Mouse (Mus musculus) megakaryocyte, embryonic 14.5 days (primary cell): ENCODE results near the gene Serpind1.

ENCODE experiments used
- FLI1 ChIP-seq: IDR thresholded peaks from 2 replicates; pipeline ENCODE4 v1.6.1; 2012; ENCODE audit warnings: low read length, inconsistent platforms, mixed read lengths
- GATA1 ChIP-seq: IDR thresholded peaks from 3 replicates; pipeline ENCODE4 v1.6.1; 2012; ENCODE audit warnings: mixed read lengths, low read length, inconsistent platforms, borderline replicate concordance

DNA sequence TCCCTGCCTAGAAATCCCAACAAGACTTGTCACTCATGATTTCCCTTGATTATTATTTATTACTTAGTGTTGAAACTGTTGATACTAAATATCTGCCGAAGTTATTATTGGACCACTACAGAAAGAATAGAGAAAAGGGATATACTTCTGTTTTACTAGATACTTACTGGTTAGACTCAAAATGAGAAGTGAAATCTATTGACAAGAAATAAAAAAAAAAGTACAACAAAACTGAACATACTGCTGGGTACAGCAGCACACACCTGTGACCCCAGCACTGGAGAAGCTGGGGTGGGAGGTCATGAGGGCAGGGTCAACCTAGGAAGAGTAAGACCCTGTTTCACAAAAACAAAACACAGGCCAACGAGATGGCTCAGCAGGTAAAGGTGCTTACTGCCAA lies 9.5 kb downstream of the Serpind1 start:
- no peak for TF ChIP-seq FLI1
- no peak for TF ChIP-seq GATA1
